Mouse (Mus musculus) duodenum, adult 2 months (tissue): Measurements from ENCODE around the gene Tma7. TPM values are rescaled to one million over a fixed set of nuclear protein-coding genes. Genes with fewer than 3 reads are reported as not detected.

Experiments
- polyA plus RNA-seq: library from polyadenylated mRNA; depleted of rRNA; stranded (reverse); fragments of >200 nt; gene quantifications from 2 replicates; pipeline ENCODE4 v1.2.3, GENCODE M21; 2012; ENCODE audit warnings: low replicate concordance; rRNA removed

The Tma7 gene
- 10.0 and 11.7 TPM in 2 replicates for polyA plus RNA-seq

DNA sequence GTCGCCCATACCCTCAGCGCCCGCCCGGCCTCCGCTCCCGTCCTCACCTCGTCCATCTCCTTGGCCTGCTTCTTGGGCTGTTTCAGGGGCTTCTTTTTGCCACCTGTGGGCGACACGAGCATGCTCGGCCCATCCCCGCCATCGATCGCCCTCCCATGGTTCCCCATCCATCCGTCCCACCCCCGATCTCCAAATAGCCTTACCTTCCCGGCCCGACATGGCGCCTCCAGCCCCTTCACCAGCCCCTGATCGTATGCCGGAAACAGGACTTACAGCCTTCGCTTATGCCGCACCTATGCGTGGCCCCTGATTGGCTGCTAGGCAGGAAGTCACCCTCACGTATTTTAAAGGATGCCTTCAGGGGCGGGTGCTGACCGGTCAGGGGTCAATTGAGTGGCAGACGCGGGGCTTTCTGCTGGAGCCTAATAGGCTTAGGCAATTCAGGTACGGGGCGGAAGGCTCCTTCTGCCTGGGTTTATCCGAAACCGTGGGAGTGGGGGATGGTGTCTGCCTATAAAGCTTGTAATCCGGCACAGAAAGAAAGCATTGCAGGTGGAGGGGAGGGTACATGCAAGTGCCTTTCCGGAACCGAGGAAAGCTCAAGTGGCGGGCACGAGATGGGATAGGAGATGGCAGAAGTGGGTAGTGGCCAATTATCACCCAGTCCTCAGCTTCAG, at the start of gene Tma7, which contains the start of gene Ccdc51:
Gene Tma7, minus strand, starts transcription at position 464 of the 677 bp plus-strand sequence.
Gene Ccdc51, plus strand, starts transcription at position 370 of the 677 bp plus-strand sequence.

GRCm38 (mm10) chr9:109095137-109095982, 13.0 kb upstream of the Tma7 start, which contains the start of gene Plxnb1:
Gene Plxnb1 (plus strand): TSS chr9:109095389.

DNA sequence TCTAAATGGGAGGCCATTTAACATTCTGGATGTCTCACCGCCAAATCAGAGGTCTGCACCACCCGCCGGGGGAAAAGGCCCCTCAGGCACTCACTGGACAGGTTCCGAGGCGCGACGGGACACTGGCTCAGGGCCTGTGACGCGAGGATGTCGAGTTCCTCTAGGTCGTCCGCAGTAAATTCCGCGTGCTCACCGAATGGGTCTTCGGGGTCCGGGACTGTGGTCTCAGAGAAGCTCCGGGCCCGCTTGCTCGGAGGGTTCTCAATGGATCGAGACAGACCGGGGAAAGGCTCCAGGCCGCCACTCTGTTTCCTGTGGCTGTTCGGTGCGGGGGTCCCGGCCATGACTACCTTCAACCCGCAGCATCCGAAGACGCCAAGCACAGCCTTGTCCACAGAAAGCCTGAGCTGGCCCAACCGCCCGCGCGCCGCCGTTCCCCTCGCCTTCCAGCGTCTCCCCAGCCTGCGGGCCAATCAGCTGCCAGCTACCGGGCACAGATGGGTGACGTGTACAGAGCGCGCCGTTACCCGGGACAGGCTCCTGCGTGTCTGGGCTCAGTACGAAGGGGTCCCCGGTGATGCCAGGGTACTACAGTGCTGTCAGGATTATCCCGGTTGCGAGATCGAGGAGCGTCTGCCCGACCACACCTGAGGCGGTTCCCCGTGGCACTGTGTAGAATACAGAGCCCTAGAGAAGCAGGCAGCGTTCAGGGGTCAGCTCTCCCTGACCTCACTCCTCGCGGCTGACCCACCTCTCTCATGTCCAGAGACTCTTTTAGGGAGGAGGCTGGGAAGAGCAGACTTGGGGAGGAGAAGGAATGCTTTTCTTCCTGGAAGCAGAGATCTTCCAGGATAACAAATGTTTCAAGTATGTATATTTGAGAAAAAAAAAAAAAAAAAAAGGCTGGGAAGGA, 8.5 kb downstream of the Tma7 start, which contains the start of gene Atrip:
Gene Atrip, minus strand, starts transcription at position 464 of the 913 bp plus-strand sequence.

GRCm38 (mm10) chr9:109059136-109059903, 23.1 kb downstream of the Tma7 start, which contains the start of gene Trex1:
Gene Trex1 (minus strand): TSS chr9:109059734.

DNA sequence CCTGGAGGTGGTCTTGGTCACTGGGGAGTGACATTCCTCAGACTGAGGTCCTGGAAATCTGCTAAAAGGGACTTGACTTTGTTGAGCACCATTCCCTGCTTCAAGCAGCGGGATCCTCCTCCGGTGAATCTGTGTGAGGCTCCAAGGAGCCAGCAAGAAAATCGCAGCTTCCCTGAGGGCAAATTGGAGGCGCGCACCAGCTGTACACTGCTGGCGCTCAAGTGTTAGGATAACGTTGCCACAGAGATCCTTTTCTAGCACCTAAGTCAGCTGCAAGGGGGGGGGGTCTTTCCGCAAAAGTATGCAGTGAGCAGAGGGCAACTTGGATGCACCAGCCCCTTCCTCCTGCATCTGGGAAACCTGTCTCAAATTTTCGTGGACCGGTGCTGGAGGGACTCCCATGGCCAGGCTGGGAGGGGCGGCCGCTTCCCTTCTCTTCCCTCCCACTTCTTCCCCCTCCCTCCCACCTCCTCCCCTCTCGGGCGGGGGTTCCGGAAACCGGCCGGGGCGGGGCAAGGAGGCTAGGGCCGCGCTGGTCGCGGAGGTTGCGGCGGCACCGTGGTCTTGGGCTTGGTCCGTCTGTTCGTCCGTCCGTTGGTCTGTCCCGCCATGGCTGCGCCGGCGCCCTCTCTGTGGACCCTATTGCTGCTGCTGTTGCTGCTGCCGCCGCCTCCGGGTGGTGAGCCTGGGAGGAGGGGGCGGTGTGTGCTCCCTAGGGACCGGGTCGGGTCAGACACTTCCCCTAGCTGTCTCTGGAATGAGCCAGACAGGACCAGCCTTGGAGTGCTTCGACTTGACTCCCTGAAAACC, 44.1 kb downstream of the Tma7 start, which contains the start of gene Shisa5:
Gene Shisa5, plus strand, starts transcription at position 480 of the 810 bp plus-strand sequence.

Other genes starting within 250 kb of the Tma7 start
- 1,179 and 1,461 TPM in 2 replicates for gene Slc26a6, start 229.3 kb downstream of the Tma7 start, polyA plus RNA-seq
- 27.6 and 44.1 TPM in 2 replicates for gene Tmem89, start 168.0 kb downstream of the Tma7 start, polyA plus RNA-seq
- 1,151 and 1,437 TPM in 2 replicates for gene Uqcrc1, start 146.0 kb downstream of the Tma7 start, polyA plus RNA-seq
- 3.1 and 9.2 TPM in 2 replicates for gene Col7a1, start 129.0 kb downstream of the Tma7 start, polyA plus RNA-seq
- 0.12 and 0.27 TPM in 2 replicates for gene Ucn2, start 96.6 kb downstream of the Tma7 start, polyA plus RNA-seq
- 67.1 and 86.6 TPM in 2 replicates for gene Pfkfb4, start 90.8 kb downstream of the Tma7 start, polyA plus RNA-seq
- gene Shisa5, start 44.0 kb downstream of the Tma7 start, polyA plus RNA-seq: 453 and 610 TPM in 2 replicates
- gene Trex1, start 22.9 kb downstream of the Tma7 start, polyA plus RNA-seq: 53.3 and 130 TPM in 2 replicates
- 7.5 and 10.3 TPM in 2 replicates for gene Atrip, start 8.5 kb downstream of the Tma7 start, polyA plus RNA-seq
- gene Ccdc51, start 94 bp downstream of the Tma7 start, polyA plus RNA-seq: 9.5 and 12.0 TPM in 2 replicates
- gene Plxnb1, start 12.8 kb upstream of the Tma7 start, polyA plus RNA-seq: 1.4 and 5.1 TPM in 2 replicates
- not detected in 2 replicates for gene Fbxw21, start 79.5 kb upstream of the Tma7 start, polyA plus RNA-seq
- not detected in 2 replicates for gene Fbxw13, start 113.4 kb upstream of the Tma7 start, polyA plus RNA-seq
- gene Fbxw20, start 152.2 kb upstream of the Tma7 start, polyA plus RNA-seq: not detected in 2 replicates
- gene Fbxw14, start 205.1 kb upstream of the Tma7 start, polyA plus RNA-seq: not detected in 2 replicates